Mouse (Mus musculus) urinary bladder, postnatal 25 days (tissue): ENCODE measurements at regions not wholly inside any gene's neighbourhood (a gene's known extent, or its start where the extent isn't known, plus 50 kb on each side); places are given as distances from the start of the nearest gene placed in this dataset.

Experiments used
- DNase-seq: peaks from one replicate; pipeline ENCODE4 v3.0.0; 2022; ENCODE audit warnings: low spot score

- no peak for DNase-seq
These were observed 67.2 kb downstream of the Mtx3 start for GRCm38 (mm10) chr13:92911660-92912284.

- no peak for DNase-seq
These were observed 68.1 kb downstream of the Mtx3 start for GRCm38 (mm10) chr13:92912661-92913060.

- no peak for DNase-seq
These were observed 70.1 kb downstream of the Mtx3 start for GRCm38 (mm10) chr13:92914631-92915030.

- DNase-seq, result no peak
These were observed 70.8 kb downstream of the Mtx3 start for GRCm38 (mm10) chr13:92915221-92915839.

GRCm38 (mm10) chr13:92915948-92916710 lies 71.6 kb downstream of the Mtx3 start:
- DNase-seq, result no peak

GRCm38 (mm10) chr13:92919882-92920281 lies 75.3 kb downstream of the Mtx3 start:
- no peak for DNase-seq

GRCm38 (mm10) chr13:92921936-92922335 lies 77.4 kb downstream of the Mtx3 start:
- no peak for DNase-seq

- DNase-seq, result no peak
These were observed 78.9 kb downstream of the Mtx3 start for GRCm38 (mm10) chr13:92923496-92923895.

GRCm38 (mm10) chr13:92924021-92924420 lies 79.5 kb downstream of the Mtx3 start:
- no peak for DNase-seq

- no peak for DNase-seq
These were observed 80.6 kb downstream of the Mtx3 start for GRCm38 (mm10) chr13:92925196-92925595.

- DNase-seq, result no peak
These were observed 84.0 kb downstream of the Mtx3 start for GRCm38 (mm10) chr13:92928551-92928950.

GRCm38 (mm10) chr13:92931696-92932095 lies 87.1 kb downstream of the Mtx3 start:
- no peak for DNase-seq

GRCm38 (mm10) chr13:92939032-92939431 lies 94.5 kb downstream of the Mtx3 start:
- no peak for DNase-seq

GRCm38 (mm10) chr13:92940610-92941009 lies 96.0 kb downstream of the Mtx3 start:
- DNase-seq, result no peak

- DNase-seq, result no peak
These were observed 104.0 kb downstream of the Mtx3 start for GRCm38 (mm10) chr13:92948560-92948959.

- no peak for DNase-seq
These were observed 115.5 kb downstream of the Mtx3 start for GRCm38 (mm10) chr13:92960031-92960430.

GRCm38 (mm10) chr13:92962625-92963024 lies 118.1 kb downstream of the Mtx3 start:
- no peak for DNase-seq

GRCm38 (mm10) chr13:92963351-92963895 lies 118.9 kb downstream of the Mtx3 start:
- no peak for DNase-seq

- DNase-seq, result no peak
These were observed 119.7 kb downstream of the Mtx3 start for GRCm38 (mm10) chr13:92964213-92964743.

- DNase-seq, result no peak
These were observed 122.6 kb downstream of the Mtx3 start for GRCm38 (mm10) chr13:92967025-92967610.

- no peak for DNase-seq
These were observed 125.0 kb downstream of the Mtx3 start for GRCm38 (mm10) chr13:92969579-92969978.

- no peak for DNase-seq
These were observed 128.3 kb downstream of the Mtx3 start for GRCm38 (mm10) chr13:92972891-92973290.
